8 mouse cellular contexts compared by ENCODE assay signal in the genomic region with DNA sequence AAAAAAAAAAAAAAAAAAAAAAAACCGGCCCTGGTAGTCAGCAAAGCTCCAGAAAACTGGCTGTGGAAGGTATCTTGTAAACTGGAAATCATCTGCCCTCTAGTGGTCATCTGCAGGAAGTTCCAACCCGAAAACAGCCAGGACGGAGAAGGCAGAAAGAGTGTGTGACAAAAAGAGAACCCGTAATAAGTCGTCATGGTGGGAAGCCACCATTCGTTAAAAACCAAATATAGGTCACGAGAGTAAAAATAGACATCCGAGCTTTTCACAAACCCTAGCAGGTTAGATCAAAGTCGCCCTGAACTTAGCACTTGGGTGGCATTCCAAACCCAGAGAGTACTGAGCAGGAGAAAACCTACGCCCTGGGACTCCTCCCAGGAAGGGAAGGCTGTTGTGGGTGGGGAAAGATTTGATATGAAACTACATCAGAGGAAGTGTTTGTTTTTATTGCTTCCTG. TPM values are rescaled to one million over a fixed set of nuclear protein-coding genes. Genes with fewer than 3 reads are reported as not detected.
DNase-seq lines count a peak whose midpoint lies in the region; ATAC-seq and TF ChIP-seq lines count a peak whose summit lies in the region.

No protein-coding gene starts in this region.

- intact Hi-C loops in heart, postnatal 36 days (cut with DNase I), result loop anchor here (1.0 to 10.0 kb wide), 6 partner anchors 38 to 964 kb away; a partner anchor contains a TSS

- H3K4me1 ChIP-seq in forebrain, embryonic 14.5 days (ENCODE audit: control insufficient read depth, insufficient read depth, low read length), result peaks cover 7% of the 10 kb centered on the region
- 0 out of 2 replicates have a peak, but pooled peaks cover 4% of the 10 kb centered on the region for H3K4me1 ChIP-seq in lung, embryonic 14.5 days (ENCODE audit: insufficient read depth)
- peaks cover 11% of the 10 kb centered on the region for H3K4me1 ChIP-seq in neural tube, embryonic 15.5 days

- H3K36me3 ChIP-seq in forebrain, embryonic 14.5 days (ENCODE audit: control insufficient read depth, insufficient read depth, low read length), result no peaks in the 10 kb centered on the region
- H3K36me3 ChIP-seq in lung, embryonic 14.5 days (ENCODE audit: insufficient read depth), result no peaks in the 10 kb centered on the region
- H3K36me3 ChIP-seq in neural tube, embryonic 15.5 days, result no peaks in the 10 kb centered on the region

- no peak overlapping the region for H3K9ac ChIP-seq in forebrain, embryonic 14.5 days (ENCODE audit: low read length)
- H3K9ac ChIP-seq in lung, embryonic 14.5 days, result no peak overlapping the region; the same call in 1 of the 2 replicates
- H3K9ac ChIP-seq in neural tube, embryonic 15.5 days (replicated peaks), result no peak overlapping the region

- no peak overlapping the region for H3K27ac ChIP-seq in forebrain, embryonic 14.5 days (ENCODE audit: low read depth, low read length)
- peak overlapping the region; percentile 77 for H3K27ac ChIP-seq in layer of hippocampus, adult 2 months
- 0 out of 2 replicates have a peak overlapping the region, but pooled peaks have one; percentile 43 for H3K27ac ChIP-seq in lung, embryonic 14.5 days (ENCODE audit: low read depth)
- peak overlapping the region; percentile 43; the same call in 1 of the 2 replicates for H3K27ac ChIP-seq in neural tube, embryonic 15.5 days (replicated peaks)

- no peaks in the 10 kb centered on the region for H3K27me3 ChIP-seq in forebrain, embryonic 14.5 days (replicated peaks; ENCODE audit: control insufficient read depth, insufficient read depth, low read length)
- H3K27me3 ChIP-seq in lung, embryonic 14.5 days (ENCODE audit: insufficient read depth, low read length), result no peaks in the 10 kb centered on the region
- 0 out of 2 replicates have a peak, but pooled peaks cover 7% of the 10 kb centered on the region for H3K27me3 ChIP-seq in neural tube, embryonic 15.5 days (replicated peaks)

- 16% methylated on average over 10 of the region's 10 CpGs for WGBS in forebrain, embryonic 14.5 days
- 7% methylated on average over 10 of the region's 10 CpGs for WGBS in lung, embryonic 14.5 days
- 22% methylated on average over 10 of the region's 10 CpGs for WGBS in neural tube, embryonic 15.5 days

- H3K4me3 ChIP-seq in forebrain, embryonic 14.5 days (ENCODE audit: low read depth, low read length), result no peak overlapping the region
- H3K4me3 ChIP-seq in layer of hippocampus, adult 2 months, result peak overlapping the region; percentile 48
- no peak overlapping the region for H3K4me3 ChIP-seq in lung, embryonic 14.5 days (ENCODE audit: low read depth, low read length)
- peak overlapping the region; percentile 6; the same call in 1 of the 2 replicates for H3K4me3 ChIP-seq in neural tube, embryonic 15.5 days (replicated peaks)

- H3K9me3 ChIP-seq in forebrain, embryonic 14.5 days (replicated peaks; ENCODE audit: control insufficient read depth, low read length), result no peaks in the 10 kb centered on the region
- no peaks in the 10 kb centered on the region for H3K9me3 ChIP-seq in lung, embryonic 14.5 days (ENCODE audit: low read depth, low read length)
- H3K9me3 ChIP-seq in neural tube, embryonic 15.5 days (replicated peaks), result no peaks in the 10 kb centered on the region

- peak overlapping the region; percentile 46 for H3K4me2 ChIP-seq in forebrain, embryonic 14.5 days (ENCODE audit: low read length)
- H3K4me2 ChIP-seq in lung, embryonic 14.5 days, result peak overlapping the region; percentile 60
- H3K4me2 ChIP-seq in neural tube, embryonic 15.5 days, result peak overlapping the region; percentile 49

- ATAC-seq in cerebellum, adult (ENCODE audit: insufficient number of reproducible peaks, low FRiP score, low TSS enrichment), result peak; percentile 63
- ATAC-seq in forebrain, embryonic 14.5 days, result peak; percentile 80
- ATAC-seq in lung, embryonic 14.5 days (ENCODE audit: insufficient read depth), result peak; percentile 74
- ATAC-seq in neural tube, embryonic 15.5 days (ENCODE audit: low FRiP score), result peak; percentile 76; the same call in 1 of the 2 replicates

- peak; percentile 90 for TF ChIP-seq CTCF in layer of hippocampus, adult 2 months (conservative IDR thresholded peaks at IDR 0.05)
- TF ChIP-seq CTCF in lung, embryonic 14.5 days (IDR thresholded peaks at IDR 0.05; ENCODE audit: low read depth), result peak; percentile 86

- DNase-seq in NIH3T3 (ENCODE audit: low read depth), result peak; percentile 88
- peak; percentile 93 for DNase-seq in forebrain, embryonic 14.5 days (ENCODE audit: low spot score)
- peak; percentile 59 to 77 for DNase-seq in heart, postnatal 36 days
- DNase-seq in layer of hippocampus, adult 2 months (ENCODE audit: low spot score in 2 of 2), result peak; percentile 67 to 72
- DNase-seq in lung, embryonic 14.5 days, result peak; percentile 93
- DNase-seq in thymus, postnatal 36 days, result peak; percentile 60 to 62

RNA-seq across cellular contexts. Expression of a gene that starts 45.9 kb away (rescaled TPM):
- 0.66 and 1.3 TPM in 2 replicates for polyA plus RNA-seq in forebrain, embryonic 14.5 days (2014; fragmentation: Nextera tagmentation; extraction: Ambion mirVana)
- total RNA-seq in heart, postnatal 36 days (2021), result not detected
- total RNA-seq in layer of hippocampus, adult 2 months (2021), result not detected
- 2.0 and 4.0 TPM in 2 replicates for polyA plus RNA-seq in lung, embryonic 14.5 days (2014; fragmentation: Nextera tagmentation; extraction: Ambion mirVana)
- 0.59 and 1.4 TPM in 2 replicates for polyA plus RNA-seq in neural tube, embryonic 15.5 days (2015; fragmentation: Nextera tagmentation; extraction: Ambion mirVana)

Comparison
In these comparisons a context has a peak if more than half of its experiments do, and no peak if none do; other contexts are left out.
1. H3K4me3 ChIP-seq: peak in layer of hippocampus, adult 2 months (single experiment) and neural tube, embryonic 15.5 days (single experiment); none in forebrain, embryonic 14.5 days (single experiment) and lung, embryonic 14.5 days (single experiment).
2. Peak in every context shown above with its lines, with median percentiles within 50 percentile points of each other: DNase-seq, ATAC-seq and H3K4me2 ChIP-seq.